In genomic region chr5:116209378-116210091, GRCm38 (mm10) we compare ENCODE assay signal across 13 mouse cellular contexts.
DNase-seq lines count a peak whose midpoint lies in the region; ATAC-seq and TF ChIP-seq lines count a peak whose summit lies in the region.
"Had no signal": no experiment of that assay in that cellular context is flagged by ENCODE, and none has a peak within 500 bp of the region (broad histone marks: within the 10 kb centered on the region; RNA-seq: fewer than 3 reads in every experiment).

No protein-coding gene starts in this region.

- no peak for TF ChIP-seq CTCF in olfactory bulb, adult 2 months (IDR thresholded peaks at IDR 0.05; ENCODE audit: insufficient read depth, low read depth, low read length)

- H3K36me3 ChIP-seq in forebrain, embryonic 16.5 days (ENCODE audit: control insufficient read depth, insufficient read depth), result no peaks in the 10 kb centered on the region
- H3K36me3 ChIP-seq in midbrain, embryonic 10.5 days, result no peaks in the 10 kb centered on the region
- H3K36me3 ChIP-seq: heart, embryonic 15.5 days; intestine, embryonic 15.5 days had no signal

- H3K4me2 ChIP-seq in forebrain, embryonic 16.5 days (ENCODE audit: low read length), result no peak overlapping the region
- H3K4me2 ChIP-seq: heart, embryonic 15.5 days; intestine, embryonic 15.5 days; liver, embryonic 11.5 days had no signal

- DNase-seq in lung, postnatal 10 days, result peak; percentile 15
- DNase-seq in lung, adult 18-20 months, result no peak
- no peak for DNase-seq in midbrain, embryonic 10.5 days (ENCODE audit: low spot score)
- DNase-seq in Muller cell, postnatal 12 days (ENCODE audit: inconsistent ontology term), result no peak
- no peak for DNase-seq in layer of hippocampus, adult 9-10 months (ENCODE audit: low spot score)
- DNase-seq: cerebellum, adult 8-10 months; lung, postnatal 14 days had no signal

- no peak for TF ChIP-seq POLR2A in olfactory bulb, adult 2 months (IDR thresholded peaks at IDR 0.05; ENCODE audit: insufficient read depth, low read depth, low read length)

- H3K9me3 ChIP-seq in forebrain, embryonic 16.5 days (ENCODE audit: control insufficient read depth, low read length), result no peaks in the 10 kb centered on the region
- no peaks in the 10 kb centered on the region for H3K9me3 ChIP-seq in midbrain, embryonic 10.5 days (replicated peaks)
- H3K9me3 ChIP-seq: heart, embryonic 15.5 days; intestine, embryonic 15.5 days had no signal

- H3K4me3 ChIP-seq in forebrain, embryonic 16.5 days (replicated peaks; ENCODE audit: low read length), result no peak overlapping the region
- no peak overlapping the region for H3K4me3 ChIP-seq in midbrain, embryonic 10.5 days
- no peak overlapping the region for H3K4me3 ChIP-seq in olfactory bulb, adult 2 months (ENCODE audit: insufficient read depth, low read depth, low read length)
- H3K4me3 ChIP-seq: heart, embryonic 15.5 days; intestine, embryonic 15.5 days had no signal

- H3K27ac ChIP-seq in forebrain, embryonic 16.5 days (ENCODE audit: low read length), result no peak overlapping the region
- H3K27ac ChIP-seq in midbrain, embryonic 10.5 days (replicated peaks), result peak overlapping the region; percentile 72
- peak overlapping the region; percentile 77; the same call in 1 of the 2 replicates for H3K27ac ChIP-seq in olfactory bulb, adult 2 months (ENCODE audit: insufficient read depth, low read depth, low read length)
- H3K27ac ChIP-seq: heart, embryonic 15.5 days; intestine, embryonic 15.5 days had no signal

- peak; percentile 7; the same call in 1 of the 2 replicates for ATAC-seq in forebrain, embryonic 16.5 days
- no peak for ATAC-seq in granulocyte monocyte progenitor cell, adult 5-6 weeks (replicated peaks; ENCODE audit: poor library complexity, severe bottlenecking)
- ATAC-seq: intestine, embryonic 15.5 days had no signal

- no peak overlapping the region for H3K9ac ChIP-seq in forebrain, embryonic 16.5 days (replicated peaks; ENCODE audit: low read depth, low read length)
- H3K9ac ChIP-seq: heart, embryonic 15.5 days; intestine, embryonic 15.5 days had no signal

- no peaks in the 10 kb centered on the region for H3K27me3 ChIP-seq in forebrain, embryonic 16.5 days (replicated peaks; ENCODE audit: control insufficient read depth, insufficient read depth, low read length)
- no peaks in the 10 kb centered on the region for H3K27me3 ChIP-seq in midbrain, embryonic 10.5 days (ENCODE audit: low read depth, poor library complexity, severe bottlenecking)
- H3K27me3 ChIP-seq: heart, embryonic 15.5 days; intestine, embryonic 15.5 days had no signal

- WGBS in forebrain, embryonic 16.5 days, result 30% methylated on average over 11 of the region's 11 CpGs
- 59% methylated on average over 11 of the region's 11 CpGs for WGBS in midbrain, embryonic 10.5 days
- WGBS in olfactory bulb, adult 2 months, result 33% methylated on average over 11 of the region's 11 CpGs

- peaks cover 18% of the 10 kb centered on the region for H3K4me1 ChIP-seq in forebrain, embryonic 16.5 days (replicated peaks; ENCODE audit: control insufficient read depth, insufficient read depth, low read length)
- H3K4me1 ChIP-seq in midbrain, embryonic 10.5 days, result peaks cover 35% of the 10 kb centered on the region
- peaks cover 24% of the 10 kb centered on the region for H3K4me1 ChIP-seq in olfactory bulb, adult 2 months (ENCODE audit: control insufficient read depth, insufficient read depth, low read length)
- H3K4me1 ChIP-seq: heart, embryonic 15.5 days; intestine, embryonic 15.5 days had no signal
